Mouse (Mus musculus): Measurements from ENCODE around the gene Atp2c2.

DNA sequence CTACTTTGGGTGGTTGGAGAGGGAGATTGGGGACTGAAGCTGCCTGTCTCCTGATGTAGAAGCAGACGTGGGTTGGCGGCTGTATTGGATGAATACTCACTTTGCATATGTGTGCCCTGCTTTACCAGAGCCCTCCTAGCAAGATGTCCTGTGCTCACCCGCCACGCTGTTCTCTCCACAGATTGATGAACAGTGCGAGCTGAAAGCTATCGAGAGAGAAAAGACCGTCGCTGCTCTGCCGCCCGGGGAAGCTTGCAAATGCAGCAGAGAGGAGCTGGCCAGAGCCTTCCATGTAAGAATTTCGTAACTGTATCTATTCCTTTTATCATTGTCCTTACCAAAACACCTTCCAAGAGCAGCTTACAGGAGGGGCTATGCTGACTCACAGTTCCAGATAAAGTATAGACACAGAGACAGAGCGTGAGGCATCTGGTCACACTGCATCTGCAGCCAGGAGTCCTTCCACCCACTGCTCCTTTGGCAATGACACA lies 19.2 kb downstream of the Atp2c2 start:
- no peak for TF ChIP-seq POLR2A (IDR thresholded peaks at IDR 0.05; ENCODE audit: borderline replicate concordance, insufficient read depth, low read length)
- TF ChIP-seq CTCF (IDR thresholded peaks at IDR 0.05; ENCODE audit: borderline replicate concordance, insufficient read depth, low read depth, low read length): no peak
